Mouse (Mus musculus) midbrain, embryonic 16.5 days (tissue): ENCODE data around the gene Ceacam1. TPM values are rescaled to one million over a fixed set of nuclear protein-coding genes. Genes with fewer than 3 reads are reported as not detected.
"Not testable (repeated sequence)": the region's sequence is repeated elsewhere in the genome, so short reads cannot be mapped to it uniquely, and the experiment has no call there.

Experiments used
- ATAC-seq: fragments of 200-750 bp; cut with Nextera tagmentation; 2 replicates; pipeline ENCODE4 v1.8.0; 2017; ENCODE audit warnings: moderate TSS enrichment
- H3K27ac ChIP-seq: fragments of 300-500 bp; sonication (generic); 2 replicates; pipeline ENCODE4 v1.5.1; 2014; ENCODE audit warnings: mild to moderate bottlenecking, low read length, mixed read lengths
- H3K27me3 ChIP-seq: fragments of 300-500 bp; sonication (generic); 2 replicates; pipeline ENCODE4 v1.6.1; 2014; ENCODE audit warnings: low read depth, low read length, mixed read lengths; ENCODE audit not compliant: control insufficient read depth, insufficient read depth
- H3K36me3 ChIP-seq: fragments of 300-500 bp; sonication (generic); 2 replicates; pipeline ENCODE4 v1.6.1; 2014; ENCODE audit warnings: mild to moderate bottlenecking, low read length, moderate library complexity, mixed read lengths; ENCODE audit not compliant: control insufficient read depth, insufficient read depth
- H3K4me1 ChIP-seq: fragments of 300-500 bp; sonication (generic); 2 replicates; pipeline ENCODE4 v1.6.1; 2014; ENCODE audit warnings: mild to moderate bottlenecking, low read length, mixed read lengths; ENCODE audit not compliant: control insufficient read depth, insufficient read depth
- H3K4me2 ChIP-seq: fragments of 300-500 bp; sonication (generic); 2 replicates; pipeline ENCODE4 v1.6.1; 2014; ENCODE audit warnings: mild to moderate bottlenecking, low read length, mixed read lengths
- H3K4me3 ChIP-seq: fragments of 300-500 bp; sonication (generic); 2 replicates; pipeline ENCODE4 v1.5.1; 2014; ENCODE audit warnings: low read depth, mild to moderate bottlenecking, low read length, moderate library complexity, mixed read lengths
- H3K9ac ChIP-seq: fragments of 300-500 bp; sonication (generic); 2 replicates; pipeline ENCODE4 v1.6.1; 2014; ENCODE audit warnings: low read depth, low read length, mixed read lengths
- H3K9me3 ChIP-seq: fragments of 300-500 bp; sonication (generic); replicated peaks from 2 replicates; pipeline ENCODE4 v1.6.1; 2014; ENCODE audit warnings: mild to moderate bottlenecking, low read length, mixed read lengths; ENCODE audit not compliant: control insufficient read depth, poor library complexity, severe bottlenecking
- WGBS: fragments of 180-500 bp; shearing (Covaris S2); extraction: QIAGEN DNeasy Blood & Tissue Kit; methylation state at CpG from one replicate; pipeline ENCODE4 v1.1.7; 2014; 5-methylcytosine and 5-hydroxymethylcytosine counted together
- polyA plus RNA-seq: library from polyadenylated mRNA; unstranded; fragments of >200 nt; fragmentation: Nextera tagmentation; extraction: Ambion mirVana; gene quantifications from 2 replicates; pipeline ENCODE4 v1.2.1, GENCODE M21; 2015

The Ceacam1 gene
- polyA plus RNA-seq, 1 experiment from 2014 or later: 0.87 TPM

- Histone ChIP-seq H3K4me1 (no peaks in the 10 kb centered on the region), H3K9me3 (no peaks in the 10 kb centered on the region), H3K27ac (no peak overlapping the region), H3K4me3 (no peak overlapping the region), H3K9ac (no peak overlapping the region), H3K27me3 (no peaks in the 10 kb centered on the region), H3K36me3 (no peaks in the 10 kb centered on the region), H3K4me2 (no peak overlapping the region)
- 74% methylated on average over 8 of the region's 8 CpGs for WGBS
- no peak for ATAC-seq
These were observed 5.8 kb upstream of the Ceacam1 start for GRCm38 (mm10) chr7:25483133-25483735.

- WGBS: 72% methylated on average over 8 of the region's 8 CpGs
- H3K9ac ChIP-seq, ATAC-seq, H3K4me1 ChIP-seq, H3K36me3 ChIP-seq, H3K27me3 ChIP-seq, H3K9me3 ChIP-seq, H3K4me2 ChIP-seq, H3K27ac ChIP-seq, H3K4me3 ChIP-seq: not testable (repeated sequence)
These were observed 3.4 kb upstream of the Ceacam1 start for GRCm38 (mm10) chr7:25480791-25481190.

- no peak overlapping the region for H3K4me2 ChIP-seq
- H3K4me3 ChIP-seq: no peak overlapping the region
- 0% methylated on average over 1 of the region's 1 CpGs for WGBS
- no peak for ATAC-seq
- no peaks in the 10 kb centered on the region for H3K9me3 ChIP-seq
- no peak overlapping the region for H3K9ac ChIP-seq
- no peaks in the 10 kb centered on the region for H3K36me3 ChIP-seq
- no peaks in the 10 kb centered on the region for H3K4me1 ChIP-seq
- no peak overlapping the region for H3K27ac ChIP-seq
- no peaks in the 10 kb centered on the region for H3K27me3 ChIP-seq
These were observed 2.0 kb upstream of the Ceacam1 start for GRCm38 (mm10) chr7:25479440-25479839.

- not testable (repeated sequence) for H3K9ac ChIP-seq, H3K4me3 ChIP-seq, H3K27ac ChIP-seq, H3K4me2 ChIP-seq, H3K36me3 ChIP-seq, H3K4me1 ChIP-seq, H3K27me3 ChIP-seq, H3K9me3 ChIP-seq, ATAC-seq
- 92% methylated on average over 1 of the region's 2 CpGs for WGBS
These were observed 320 bp upstream of the Ceacam1 start for GRCm38 (mm10) chr7:25477752-25478093.

- not testable (repeated sequence) for H3K9ac ChIP-seq, H3K4me1 ChIP-seq, H3K9me3 ChIP-seq, ATAC-seq, H3K27ac ChIP-seq, H3K36me3 ChIP-seq, H3K4me3 ChIP-seq, H3K27me3 ChIP-seq, H3K4me2 ChIP-seq
- 81% methylated on average over 6 of the region's 6 CpGs for WGBS
These were observed 5.6 kb downstream of the Ceacam1 start for GRCm38 (mm10) chr7:25471821-25472220.

GRCm38 (mm10) chr7:25465586-25465985, 11.8 kb downstream of the Ceacam1 start:
- ATAC-seq, H3K27ac ChIP-seq: not testable (repeated sequence)
- 79% methylated on average over 3 of the region's 3 CpGs for WGBS

GRCm38 (mm10) chr7:25465010-25465409, 12.4 kb downstream of the Ceacam1 start:
- H3K4me3 ChIP-seq: no peak overlapping the region
- no peaks in the 10 kb centered on the region for H3K4me1 ChIP-seq
- no peaks in the 10 kb centered on the region for H3K27me3 ChIP-seq
- H3K36me3 ChIP-seq: no peaks in the 10 kb centered on the region
- H3K9ac ChIP-seq: no peak overlapping the region
- no peak overlapping the region for H3K4me2 ChIP-seq
- no peak overlapping the region for H3K27ac ChIP-seq
- 75% methylated on average over 1 of the region's 1 CpGs for WGBS
- no peak for ATAC-seq
- H3K9me3 ChIP-seq: no peaks in the 10 kb centered on the region

More at GRCm38 (mm10) chr7:25465586-25465985, 11.8 kb downstream of the Ceacam1 start:
- not testable (repeated sequence) for H3K4me1 ChIP-seq, H3K27me3 ChIP-seq, H3K4me2 ChIP-seq, H3K9ac ChIP-seq, H3K4me3 ChIP-seq, H3K36me3 ChIP-seq, H3K9me3 ChIP-seq

GRCm38 (mm10) chr7:25462033-25462337, 15.4 kb downstream of the Ceacam1 start:
- not testable (repeated sequence) for H3K9ac ChIP-seq, H3K4me2 ChIP-seq, H3K27me3 ChIP-seq, H3K4me1 ChIP-seq, ATAC-seq, H3K9me3 ChIP-seq, H3K27ac ChIP-seq, H3K4me3 ChIP-seq, H3K36me3 ChIP-seq
- WGBS: no CpG with 5 or more reads among the region's 1 CpGs

- H3K27me3 ChIP-seq, H3K4me3 ChIP-seq, H3K4me1 ChIP-seq, H3K9ac ChIP-seq, H3K9me3 ChIP-seq, H3K36me3 ChIP-seq, H3K27ac ChIP-seq, H3K4me2 ChIP-seq: not testable (repeated sequence)
- 41% methylated on average over 4 of the region's 5 CpGs for WGBS
- ATAC-seq: peak; percentile 73
These were observed 15.9 kb downstream of the Ceacam1 start for GRCm38 (mm10) chr7:25461336-25462032.
